9 mouse cellular contexts compared by ENCODE assay signal in the genomic region with DNA sequence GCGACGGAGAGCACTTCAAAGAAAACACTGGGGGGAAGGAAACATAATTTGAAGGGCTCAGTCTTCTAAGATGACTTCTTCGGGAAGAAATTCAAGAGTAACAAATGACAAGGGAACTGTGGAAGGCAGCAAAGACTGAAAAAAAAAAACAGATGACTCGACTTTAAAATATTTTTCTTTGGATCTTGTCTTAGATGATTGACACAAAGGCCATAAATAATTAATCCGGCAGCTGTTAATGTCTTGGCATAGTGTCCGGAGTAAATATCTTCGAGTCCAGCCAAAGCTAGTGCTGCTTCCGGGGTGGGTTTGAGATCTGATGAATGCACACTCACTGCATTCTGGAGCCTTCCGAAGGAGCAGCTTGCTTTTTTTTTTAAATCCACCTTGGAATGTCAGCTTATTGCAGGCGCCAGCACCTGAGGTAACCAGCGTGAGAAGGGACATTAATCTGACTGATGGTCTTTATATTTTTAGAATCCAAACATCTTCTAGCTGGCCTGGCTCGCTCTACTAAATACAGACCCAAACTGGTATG. TPM values are rescaled to one million over a fixed set of nuclear protein-coding genes. Genes with fewer than 3 reads are reported as not detected.
DNase-seq lines count a peak whose midpoint lies in the region; ATAC-seq and TF ChIP-seq lines count a peak whose summit lies in the region.
"Had no signal": no experiment of that assay in that cellular context is flagged by ENCODE, and none has a peak within 500 bp of the region (broad histone marks: within the 10 kb centered on the region; RNA-seq: fewer than 3 reads in every experiment).

No protein-coding gene starts in this region.

- H3K36me3 ChIP-seq in neural tube, embryonic 11.5 days (ENCODE audit: control insufficient read depth, insufficient read depth, low read length) = no peaks in the 10 kb centered on the region
- no peaks in the 10 kb centered on the region for H3K36me3 ChIP-seq in limb, embryonic 14.5 days (ENCODE audit: control insufficient read depth, insufficient read depth, low read length)
- H3K36me3 ChIP-seq in stomach, embryonic 16.5 days (ENCODE audit: control insufficient read depth, insufficient read depth, low read length) = no peaks in the 10 kb centered on the region

- peaks cover 17% of the 10 kb centered on the region for H3K27me3 ChIP-seq in neural tube, embryonic 11.5 days (ENCODE audit: control insufficient read depth, insufficient read depth, low read length)
- H3K27me3 ChIP-seq in limb, embryonic 14.5 days (ENCODE audit: control insufficient read depth, insufficient read depth, low read length) = peaks cover 25% of the 10 kb centered on the region
- peaks cover 4% of the 10 kb centered on the region; the same call in 1 of the 2 replicates for H3K27me3 ChIP-seq in stomach, embryonic 16.5 days (ENCODE audit: control insufficient read depth, insufficient read depth, low read length)

- no peaks in the 10 kb centered on the region for H3K9me3 ChIP-seq in neural tube, embryonic 11.5 days (ENCODE audit: control insufficient read depth, low read length)
- H3K9me3 ChIP-seq in limb, embryonic 14.5 days (ENCODE audit: control insufficient read depth, low read length) = no peaks in the 10 kb centered on the region
- H3K9me3 ChIP-seq in stomach, embryonic 16.5 days (replicated peaks; ENCODE audit: control insufficient read depth, low read length) = 0 out of 2 replicates have a peak, but pooled peaks cover 2% of the 10 kb centered on the region

- 32% methylated on average over 12 of the region's 12 CpGs for WGBS in neural tube, embryonic 11.5 days
- 21% methylated on average over 12 of the region's 12 CpGs for WGBS in limb, embryonic 14.5 days
- 16% methylated on average over 12 of the region's 12 CpGs for WGBS in stomach, embryonic 16.5 days

- no peak overlapping the region for H3K9ac ChIP-seq in neural tube, embryonic 11.5 days (ENCODE audit: low read length)
- H3K9ac ChIP-seq in limb, embryonic 14.5 days (ENCODE audit: low read depth, low read length, severe bottlenecking) = peak overlapping the region; percentile 68
- peak overlapping the region; percentile 71; the same call in 1 of the 2 replicates for H3K9ac ChIP-seq in stomach, embryonic 16.5 days (ENCODE audit: low read length)

- H3K4me3 ChIP-seq in neural tube, embryonic 11.5 days (ENCODE audit: low read depth, low read length) = peak overlapping the region; percentile 62
- peak overlapping the region; percentile 66 for H3K4me3 ChIP-seq in limb, embryonic 14.5 days (replicated peaks; ENCODE audit: low read length)
- peak overlapping the region; percentile 60 for H3K4me3 ChIP-seq in stomach, embryonic 16.5 days (replicated peaks; ENCODE audit: low read length)

- no peaks in the 10 kb centered on the region for H3K4me1 ChIP-seq in neural tube, embryonic 11.5 days (ENCODE audit: control insufficient read depth, insufficient read depth, low read length)
- peaks cover 11% of the 10 kb centered on the region for H3K4me1 ChIP-seq in limb, embryonic 14.5 days (ENCODE audit: control insufficient read depth, insufficient read depth, low read length)
- H3K4me1 ChIP-seq in stomach, embryonic 16.5 days (ENCODE audit: control insufficient read depth, insufficient read depth, low read length) = no peaks in the 10 kb centered on the region

- peak overlapping the region; percentile 100 for H3K4me2 ChIP-seq in neural tube, embryonic 11.5 days (ENCODE audit: low read depth)
- H3K4me2 ChIP-seq in limb, embryonic 14.5 days (replicated peaks; ENCODE audit: low read depth, low read length, severe bottlenecking) = peak overlapping the region; percentile 99
- H3K4me2 ChIP-seq in stomach, embryonic 16.5 days (ENCODE audit: low read depth, low read length) = peak overlapping the region; percentile 99

- peak; percentile 47 to 61 for DNase-seq in cerebellum, postnatal 10 days
- DNase-seq in cerebellum, adult 8-10 months = no peak
- DNase-seq in neural tube, embryonic 11.5 days (ENCODE audit: low spot score) = no peak
- DNase-seq in neural tube, embryonic 10.5 days (ENCODE audit: extremely low spot score, low spot score) = no peak
- no peak for DNase-seq in limb, embryonic 14.5 days (ENCODE audit: low spot score)
- no peak for DNase-seq in frontal cortex, adult 2 months (ENCODE audit: extremely low spot score in 1 of 2, low spot score in 1 of 2)
- no peak for DNase-seq in urinary bladder, postnatal 25 days (ENCODE audit: low spot score)

- TF ChIP-seq POLR2A in limb, embryonic 14.5 days (IDR thresholded peaks at IDR 0.05; ENCODE audit: borderline replicate concordance, extremely low read depth, insufficient read depth, insufficient read length) = no peak

- ATAC-seq in neural tube, embryonic 11.5 days (ENCODE audit: insufficient read depth, low FRiP score, low TSS enrichment) = no peak
- ATAC-seq in limb, embryonic 14.5 days (ENCODE audit: low FRiP score, low read depth) = no peak
- no peak for ATAC-seq in stomach, embryonic 16.5 days (ENCODE audit: insufficient read depth, low FRiP score)

- no peak overlapping the region for H3K27ac ChIP-seq in neural tube, embryonic 11.5 days (ENCODE audit: low read depth, low read length)
- no peak overlapping the region for H3K27ac ChIP-seq in limb, embryonic 14.5 days (replicated peaks; ENCODE audit: low read depth, low read length)
- no peak overlapping the region for H3K27ac ChIP-seq in stomach, embryonic 16.5 days (ENCODE audit: low read length)

RNA-seq across cellular contexts. Expression of gene Zfp385b, which starts 2.0 kb away (rescaled TPM):
- 2.0 and 2.1 TPM in 2 replicates for polyA plus RNA-seq in neural tube, embryonic 11.5 days (2014; fragmentation: Nextera tagmentation; extraction: Ambion mirVana)
- polyA plus RNA-seq in limb, embryonic 14.5 days (2012; rRNA removed) = 13.8 and 16.6 TPM in 2 replicates
- 12.0 and 12.3 TPM in 2 replicates for polyA plus RNA-seq in limb, embryonic 14.5 days (2014; fragmentation: Nextera tagmentation; extraction: Ambion mirVana)
- 5.6 and 6.6 TPM in 2 replicates for polyA plus RNA-seq in stomach, embryonic 16.5 days (2015; fragmentation: Nextera tagmentation; extraction: Ambion mirVana)
- 59.1 and 69.4 TPM in 2 replicates for polyA plus RNA-seq in frontal cortex, adult 2 months (2012; rRNA removed)
- polyA plus RNA-seq: spleen, adult 2 months had no signal

Comparison
In these comparisons a context has a peak if more than half of its experiments do, and no peak if none do; other contexts are left out.
1. DNase-seq: peak in cerebellum, postnatal 10 days (2 of 2); none in cerebellum, adult 8-10 months (single experiment), neural tube, embryonic 11.5 days (single experiment), neural tube, embryonic 10.5 days (single experiment), limb, embryonic 14.5 days (single experiment), frontal cortex, adult 2 months (0 of 2) and urinary bladder, postnatal 25 days (single experiment).
2. Peak in every context shown above with its lines, with median percentiles within 50 percentile points of each other: H3K4me2 ChIP-seq and H3K4me3 ChIP-seq.